Mouse (Mus musculus) bone marrow, adult 2 months (tissue): Measurements from ENCODE around the gene Bckdhb. TPM values are rescaled to one million over a fixed set of nuclear protein-coding genes. Genes with fewer than 3 reads are reported as not detected.

ENCODE experiments used
- H3K27ac ChIP-seq: fragments of 200-500 bp; 2 replicates; pipeline ENCODE4 v1.5.1; 2012; ENCODE audit warnings: low read depth, mild to moderate bottlenecking, control low read depth, inconsistent platforms, low read length; ENCODE audit not compliant: control insufficient read depth, poor library complexity, insufficient read depth
- H3K4me1 ChIP-seq: fragments of 200-500 bp; 2 replicates; pipeline ENCODE4 v1.6.1; 2011; ENCODE audit warnings: low read length; ENCODE audit not compliant: control insufficient read depth, insufficient read depth
- H3K4me3 ChIP-seq: fragments of 200-500 bp; replicated peaks from 2 replicates; pipeline ENCODE3; 2011; ENCODE audit warnings: mild to moderate bottlenecking, low read depth, low read length, control low read depth; ENCODE audit not compliant: control insufficient read depth
- CTCF ChIP-seq: fragments of 200-500 bp; IDR thresholded peaks from 2 replicates; pipeline ENCODE4 v1.5.1; 2011; ENCODE audit warnings: low read length, control low read depth; ENCODE audit not compliant: control insufficient read depth, insufficient read depth
- POLR2A ChIP-seq: fragments of 200-500 bp; IDR thresholded peaks from 2 replicates; pipeline ENCODE4 v1.6.1; 2011; ENCODE audit warnings: low read depth, mild to moderate bottlenecking, control low read depth, low read length, borderline replicate concordance; ENCODE audit not compliant: control insufficient read depth
- WGBS: fragments of 180-500 bp; shearing (Covaris S2); methylation state at CpG from one replicate; pipeline ENCODE4 v1.1.7; 2018; 5-methylcytosine and 5-hydroxymethylcytosine counted together
- polyA plus RNA-seq: library from polyadenylated mRNA; stranded (reverse); fragments of >200 nt; gene quantifications from 2 replicates; pipeline ENCODE4 v1.2.4, GENCODE M21; 2011; ENCODE audit warnings: low replicate concordance; ENCODE audit not compliant: missing spikeins, insufficient read depth, insufficient read length

Bckdhb gene
- polyA plus RNA-seq: 12.2 and 47.4 TPM in 2 replicates

DNA sequence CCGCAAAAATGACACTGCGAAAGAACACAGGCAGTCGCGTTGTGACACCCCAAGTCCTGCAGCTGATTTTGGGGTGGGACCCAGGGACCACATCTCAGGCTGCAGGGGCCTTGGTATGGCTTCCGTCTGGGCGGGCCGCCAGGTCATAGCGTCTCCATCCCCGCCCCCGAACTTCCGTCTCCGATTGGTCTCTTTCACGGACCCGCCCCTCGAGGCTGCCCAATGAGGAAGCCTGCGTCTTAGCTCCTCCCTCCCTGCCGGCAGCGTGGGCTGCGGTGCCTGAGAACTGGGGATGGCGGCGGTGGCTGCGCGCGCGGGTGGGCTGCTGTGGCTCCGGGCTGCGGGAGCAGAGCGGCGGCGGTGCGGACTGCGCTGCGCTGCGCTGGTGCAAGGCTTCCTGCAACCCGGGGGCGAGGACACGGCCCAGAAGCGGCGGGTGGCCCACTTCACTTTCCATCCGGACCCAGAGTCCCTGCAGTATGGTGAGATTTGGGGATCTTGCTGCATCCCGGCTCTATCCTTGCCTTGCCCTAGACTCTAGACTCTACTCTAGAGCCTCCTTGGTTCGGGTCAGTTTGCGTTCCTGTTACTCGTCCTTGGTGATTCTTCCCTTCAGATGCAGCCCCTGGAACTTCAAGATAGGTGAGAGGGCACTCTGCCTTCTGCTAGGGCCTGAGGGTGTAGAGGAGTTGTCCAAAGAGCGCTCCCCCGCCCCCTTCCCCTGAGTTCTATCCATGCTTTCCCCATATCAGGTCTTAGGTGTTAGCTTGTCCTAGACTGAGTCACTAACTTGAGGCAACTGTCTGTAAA lies at the start of gene Bckdhb:
Bckdhb (plus strand) TSS at position 268 of the 810 bp plus-strand sequence.
- under 1% methylated on average over 46 of the region's 46 CpGs for WGBS
- Histone ChIP-seq H3K27ac (no peak within 1 kb of the TSS), H3K4me1 (no peaks in the 10 kb centered on the region; the same call in 1 of the 2 replicates), H3K4me3 (peak within 1 kb of the TSS; percentile 75)
- TF ChIP-seq CTCF (no peak), POLR2A (peak; percentile 36; the same call in 1 of the 2 replicates)

DNA sequence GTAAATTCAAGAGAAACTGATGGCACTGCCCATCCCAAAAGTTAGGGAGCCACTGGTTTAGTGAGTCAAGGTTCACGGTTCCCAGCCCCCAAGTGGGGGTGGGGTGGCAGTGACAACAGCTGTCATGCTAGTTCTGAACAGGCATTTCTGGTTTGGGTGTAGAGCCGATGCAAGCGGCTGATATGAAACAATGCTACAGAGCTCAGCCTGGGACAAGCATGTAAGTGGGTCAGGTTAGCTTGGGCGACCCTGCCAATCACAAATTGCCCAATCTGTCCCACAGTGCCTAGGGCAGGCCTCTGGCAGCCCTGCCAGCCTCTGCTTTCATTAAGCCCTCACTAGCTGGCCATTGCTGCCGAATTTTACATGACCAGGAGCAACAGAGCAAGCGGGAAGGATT lies 42.8 kb upstream of the Bckdhb start:
- no peak for TF ChIP-seq CTCF
- TF ChIP-seq POLR2A: no peak
- WGBS: 81% methylated on average over 6 of the region's 6 CpGs
- Histone ChIP-seq H3K4me3 (no peak overlapping the region), H3K4me1 (no peaks in the 10 kb centered on the region), H3K27ac (no peak overlapping the region)

DNA sequence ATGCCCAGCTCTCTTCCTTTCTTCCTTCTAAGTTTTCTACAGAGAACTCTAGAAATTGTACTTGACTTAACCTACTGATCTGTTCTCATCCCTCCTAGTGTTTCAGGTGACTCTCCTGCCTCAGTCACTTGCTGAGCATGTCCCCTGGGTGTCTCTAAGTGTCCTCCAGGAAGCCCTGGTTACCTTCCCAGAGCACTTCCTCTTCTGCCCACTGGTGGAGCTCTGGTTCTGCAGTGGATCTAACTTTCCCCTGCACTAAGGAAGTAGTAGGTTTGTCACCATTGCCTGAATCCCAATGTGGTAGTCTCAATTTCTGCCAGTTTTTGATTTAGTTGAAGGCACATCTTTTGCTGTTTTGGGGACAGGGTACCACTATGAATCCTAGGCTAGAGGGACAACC lies 38.8 kb upstream of the Bckdhb start:
- no peaks in the 10 kb centered on the region; the same call in 1 of the 2 replicates for H3K4me1 ChIP-seq
- no peak overlapping the region for H3K4me3 ChIP-seq

DNA sequence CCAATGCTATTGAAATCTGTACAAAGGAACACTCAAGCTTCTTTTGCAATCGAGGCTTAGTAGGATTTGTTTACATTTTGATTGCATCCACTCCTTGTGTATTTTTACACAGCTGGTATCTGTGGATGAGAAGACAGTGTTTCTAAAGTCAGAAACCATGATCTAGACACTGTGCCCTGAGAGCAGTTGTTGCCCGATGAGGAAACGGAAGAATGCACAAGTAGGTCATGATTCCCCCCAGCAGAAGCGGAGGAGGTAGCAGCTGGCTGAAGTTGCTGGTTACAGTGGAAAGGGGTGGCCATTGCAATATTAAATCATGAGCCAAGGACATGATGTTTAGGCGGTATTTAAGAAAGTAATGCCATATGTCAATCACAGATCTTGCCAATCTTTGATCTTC lies 36.7 kb upstream of the Bckdhb start:
- Histone ChIP-seq H3K27ac (no peak overlapping the region), H3K4me3 (no peak overlapping the region), H3K4me1 (no peaks in the 10 kb centered on the region; the same call in 1 of the 2 replicates)
- 80% methylated on average over 5 of the region's 5 CpGs for WGBS
- no peak for TF ChIP-seq CTCF
- no peak for TF ChIP-seq POLR2A

More for the DNA sequence above, 38.8 kb upstream of the Bckdhb start:
- no peak for TF ChIP-seq POLR2A
- peak; percentile 23; the same call in 1 of the 2 replicates for TF ChIP-seq CTCF
- no peak overlapping the region for H3K27ac ChIP-seq

DNA sequence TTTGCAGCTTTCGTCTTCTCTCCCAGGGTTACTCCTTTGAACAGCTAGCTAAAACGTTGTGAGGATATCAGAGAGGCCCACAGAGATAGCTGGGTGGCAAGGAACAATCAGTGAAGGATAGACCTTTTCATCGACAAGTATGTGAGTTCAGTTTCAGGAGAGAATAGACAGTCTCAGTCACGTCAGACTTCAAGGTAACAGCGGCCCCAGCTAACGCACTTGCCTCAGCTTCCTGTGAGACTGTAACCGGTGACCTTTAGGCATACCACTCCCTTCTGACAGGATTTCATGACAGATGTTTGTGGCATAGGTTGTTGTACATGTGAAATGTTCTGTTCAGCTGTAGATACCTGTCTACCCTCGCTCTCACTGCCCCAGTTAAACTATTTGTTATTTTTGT lies 31.9 kb upstream of the Bckdhb start:
- WGBS: 67% methylated on average over 8 of the region's 8 CpGs
- no peak overlapping the region for H3K27ac ChIP-seq
- no peak for TF ChIP-seq POLR2A
- no peak for TF ChIP-seq CTCF
- no peaks in the 10 kb centered on the region; the same call in 1 of the 2 replicates for H3K4me1 ChIP-seq
- no peak overlapping the region for H3K4me3 ChIP-seq

DNA sequence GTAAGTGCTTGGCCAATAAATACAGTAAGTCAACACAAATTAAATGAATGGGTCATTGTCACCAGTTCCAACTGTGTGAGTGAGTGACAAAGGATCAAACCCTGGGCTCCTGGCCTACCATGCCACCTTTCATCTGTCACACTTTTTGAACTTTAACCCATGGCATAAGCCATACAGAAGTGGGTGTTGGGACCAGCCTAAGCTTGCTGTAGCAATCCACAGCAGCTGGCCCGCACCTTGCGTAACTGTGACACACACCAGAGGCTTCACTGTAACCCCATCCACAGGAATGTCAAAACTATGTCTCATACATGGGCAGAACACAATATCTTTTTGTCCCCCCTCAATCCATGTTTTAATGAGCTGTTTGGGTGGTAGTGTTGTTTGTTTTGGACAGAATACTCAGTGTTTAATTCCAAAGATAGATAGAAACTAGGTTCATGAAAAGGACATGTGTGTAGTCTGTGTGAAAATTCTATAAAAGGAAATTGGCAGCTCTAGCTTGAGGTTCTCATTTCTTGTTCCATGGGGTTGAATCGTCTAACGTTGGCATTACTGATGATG lies 31.1 kb upstream of the Bckdhb start:
- H3K27ac ChIP-seq: no peak overlapping the region
- no peak for TF ChIP-seq POLR2A
- H3K4me1 ChIP-seq: no peaks in the 10 kb centered on the region; the same call in 1 of the 2 replicates
- no peak overlapping the region for H3K4me3 ChIP-seq
- WGBS: 38% methylated on average over 4 of the region's 4 CpGs

DNA sequence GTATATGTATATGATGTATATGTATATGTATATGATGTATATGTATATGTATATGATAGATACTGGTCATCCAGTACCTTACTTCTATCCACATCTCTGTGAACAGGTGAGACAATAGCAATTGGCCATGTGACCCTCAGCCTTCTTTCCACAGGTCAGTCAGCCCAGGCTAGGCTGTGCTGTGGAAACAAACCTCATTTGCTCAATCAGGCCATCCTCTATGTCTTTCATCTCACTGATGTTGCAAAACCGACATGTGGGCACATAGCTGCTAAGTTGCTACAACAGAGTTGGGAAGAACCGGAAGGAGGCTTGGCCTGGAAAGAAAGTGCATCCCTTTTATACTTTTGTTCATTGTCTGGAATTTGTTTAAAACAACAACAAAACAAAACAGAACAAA lies 22.9 kb upstream of the Bckdhb start:
- Histone ChIP-seq H3K4me3 (no peak overlapping the region), H3K27ac (no peak overlapping the region), H3K4me1 (no peaks in the 10 kb centered on the region; the same call in 1 of the 2 replicates)
- TF ChIP-seq CTCF (no peak), POLR2A (no peak)
- 42% methylated on average over 2 of the region's 2 CpGs for WGBS

DNA sequence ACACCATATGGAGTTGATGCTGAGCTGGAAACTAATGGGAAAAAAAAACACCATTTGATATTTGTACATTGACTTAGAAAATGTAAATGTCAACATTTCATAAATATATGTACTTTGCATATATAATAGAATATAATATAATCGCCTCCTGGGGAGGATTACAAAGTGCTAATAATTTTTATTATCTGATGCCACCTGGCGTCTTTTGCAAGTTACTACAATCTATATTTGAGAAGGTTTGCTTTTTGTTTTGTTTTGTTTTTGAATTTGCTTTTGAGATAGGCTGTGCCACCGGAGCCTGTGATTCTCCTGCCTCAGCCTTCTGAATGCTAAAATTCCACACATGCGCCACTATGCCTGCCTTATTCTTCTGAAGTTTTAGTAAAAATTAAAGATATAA lies 19.1 kb upstream of the Bckdhb start:
- no peak overlapping the region for H3K4me3 ChIP-seq

More for the DNA sequence above, 19.1 kb upstream of the Bckdhb start:
- TF ChIP-seq POLR2A (no peak), CTCF (no peak)
- Histone ChIP-seq H3K27ac (no peak overlapping the region), H3K4me1 (no peaks in the 10 kb centered on the region; the same call in 1 of the 2 replicates)
- 36% methylated on average over 4 of the region's 4 CpGs for WGBS
